Comparison of ENCODE assay signal across 18 mouse cellular contexts in the genomic region with DNA sequence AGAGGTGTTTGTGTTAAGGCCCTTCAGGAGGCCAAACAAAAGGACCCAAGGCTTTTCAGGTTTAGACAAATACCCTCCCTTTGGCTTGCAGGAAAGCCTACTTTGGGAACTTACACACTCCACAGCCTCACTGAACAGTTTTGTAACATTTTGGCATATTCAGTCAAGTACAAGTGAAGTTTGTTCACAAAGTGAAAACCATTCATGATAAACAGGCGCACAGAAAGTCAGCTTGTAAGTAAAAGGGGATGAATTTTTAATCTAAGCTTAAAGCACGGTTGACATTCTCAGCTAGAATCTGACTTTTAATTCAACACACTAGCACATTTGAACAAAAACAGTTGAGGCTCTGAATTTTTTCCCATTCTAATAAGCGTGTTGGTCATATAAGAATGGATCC. TPM values are rescaled to one million over a fixed set of nuclear protein-coding genes. Genes with fewer than 3 reads are reported as not detected.
DNase-seq lines count a peak whose midpoint lies in the region; ATAC-seq and TF ChIP-seq lines count a peak whose summit lies in the region.
"Had no signal": no experiment of that assay in that cellular context is flagged by ENCODE, and none has a peak within 500 bp of the region (broad histone marks: within the 10 kb centered on the region; RNA-seq: fewer than 3 reads in every experiment).

No protein-coding gene starts in this region.

- TF ChIP-seq CTCF in liver, adult 2 months (IDR thresholded peaks at IDR 0.05; ENCODE audit: low read depth, low read length), result no peak
- TF ChIP-seq CTCF in liver, postnatal 0 days (IDR thresholded peaks at IDR 0.05; ENCODE audit: low read depth), result no peak

- no peak for DNase-seq in forebrain, embryonic 11.5 days (ENCODE audit: low spot score)
- DNase-seq in liver, adult 2 months (ENCODE audit: extremely low read depth, low read depth, low spot score), result peak; percentile 9
- no peak for DNase-seq in liver, postnatal 0 days
- DNase-seq in left cerebral cortex, adult 9 months (ENCODE audit: low spot score in 2 of 2), result no peak
- DNase-seq: cerebellum, adult 11 months; cerebellum, adult 8-10 months; cerebellum, postnatal 14 days; forebrain, postnatal 0 days; gastrocnemius, postnatal 14 days; kidney, adult 11 months; kidney, adult 9 months had no signal

- TF ChIP-seq POLR2A in liver, adult 2 months (IDR thresholded peaks at IDR 0.05; ENCODE audit: extremely low read depth, insufficient read depth, low read length), result no peak

- ATAC-seq in forebrain, embryonic 11.5 days (replicated peaks; ENCODE audit: low FRiP score), result no peak
- ATAC-seq in forebrain, embryonic 15.5 days (replicated peaks), result no peak
- no peak for ATAC-seq in heart, embryonic 13.5 days (ENCODE audit: extremely low read depth, insufficient number of reproducible peaks, low FRiP score, low TSS enrichment)
- no peak for ATAC-seq in heart, embryonic 11.5 days (replicated peaks; ENCODE audit: insufficient number of reproducible peaks, low FRiP score, low TSS enrichment)
- no peak for ATAC-seq in liver, postnatal 0 days
- ATAC-seq in embryonic facial prominence, embryonic 13.5 days (ENCODE audit: insufficient number of reproducible peaks, insufficient read depth, low FRiP score, low TSS enrichment, low read depth), result no peak
- ATAC-seq: forebrain, postnatal 0 days had no signal

- H3K9ac ChIP-seq in forebrain, embryonic 11.5 days (ENCODE audit: low read length), result no peak overlapping the region
- H3K9ac ChIP-seq in forebrain, embryonic 15.5 days (replicated peaks), result no peak overlapping the region
- H3K9ac ChIP-seq in heart, embryonic 13.5 days, result no peak overlapping the region
- H3K9ac ChIP-seq in heart, embryonic 11.5 days (ENCODE audit: low read depth, low read length), result no peak overlapping the region
- no peak overlapping the region for H3K9ac ChIP-seq in liver, adult 2 months (ENCODE audit: low read depth, low read length)
- no peak overlapping the region for H3K9ac ChIP-seq in liver, postnatal 0 days (replicated peaks)
- no peak overlapping the region for H3K9ac ChIP-seq in embryonic facial prominence, embryonic 13.5 days
- H3K9ac ChIP-seq: forebrain, postnatal 0 days had no signal

- no peak overlapping the region for H3K4me2 ChIP-seq in forebrain, embryonic 11.5 days (ENCODE audit: low read depth, low read length, severe bottlenecking)
- no peak overlapping the region for H3K4me2 ChIP-seq in forebrain, embryonic 15.5 days (replicated peaks)
- H3K4me2 ChIP-seq in heart, embryonic 13.5 days, result no peak overlapping the region
- no peak overlapping the region for H3K4me2 ChIP-seq in heart, embryonic 11.5 days
- no peak overlapping the region for H3K4me2 ChIP-seq in liver, postnatal 0 days (ENCODE audit: low read depth, low read length)
- no peak overlapping the region for H3K4me2 ChIP-seq in embryonic facial prominence, embryonic 13.5 days

- H3K36me3 ChIP-seq in forebrain, embryonic 11.5 days (ENCODE audit: control insufficient read depth, insufficient read depth, low read length), result no peaks in the 10 kb centered on the region
- H3K36me3 ChIP-seq in forebrain, embryonic 15.5 days, result no peaks in the 10 kb centered on the region
- H3K36me3 ChIP-seq in heart, embryonic 13.5 days, result no peaks in the 10 kb centered on the region
- 0 out of 2 replicates have a peak, but pooled peaks cover 2% of the 10 kb centered on the region for H3K36me3 ChIP-seq in heart, embryonic 11.5 days (ENCODE audit: control insufficient read depth, insufficient read depth, low read length)
- H3K36me3 ChIP-seq in liver, adult 2 months (ENCODE audit: control insufficient read depth, insufficient read depth, low read length), result no peaks in the 10 kb centered on the region
- no peaks in the 10 kb centered on the region for H3K36me3 ChIP-seq in liver, postnatal 0 days (replicated peaks; ENCODE audit: insufficient read depth, low read length)
- no peaks in the 10 kb centered on the region for H3K36me3 ChIP-seq in embryonic facial prominence, embryonic 13.5 days

- peaks cover 21% of the 10 kb centered on the region for H3K4me1 ChIP-seq in forebrain, embryonic 11.5 days (replicated peaks; ENCODE audit: control insufficient read depth, insufficient read depth, low read length)
- H3K4me1 ChIP-seq in forebrain, embryonic 15.5 days, result peaks cover 23% of the 10 kb centered on the region
- H3K4me1 ChIP-seq in heart, embryonic 13.5 days, result peaks cover 44% of the 10 kb centered on the region
- peaks cover 35% of the 10 kb centered on the region for H3K4me1 ChIP-seq in heart, embryonic 11.5 days (ENCODE audit: control insufficient read depth, insufficient read depth, low read length)
- H3K4me1 ChIP-seq in liver, adult 2 months (ENCODE audit: control insufficient read depth, insufficient read depth, low read length), result peaks cover 12% of the 10 kb centered on the region
- H3K4me1 ChIP-seq in liver, postnatal 0 days (ENCODE audit: insufficient read depth), result peaks cover 10% of the 10 kb centered on the region
- peaks cover 61% of the 10 kb centered on the region for H3K4me1 ChIP-seq in embryonic facial prominence, embryonic 13.5 days

- H3K9me3 ChIP-seq in forebrain, embryonic 11.5 days (ENCODE audit: control insufficient read depth, low read length), result no peaks in the 10 kb centered on the region
- H3K9me3 ChIP-seq in forebrain, embryonic 15.5 days, result no peaks in the 10 kb centered on the region
- H3K9me3 ChIP-seq in heart, embryonic 13.5 days, result no peaks in the 10 kb centered on the region
- H3K9me3 ChIP-seq in heart, embryonic 11.5 days (replicated peaks; ENCODE audit: control insufficient read depth, low read length), result no peaks in the 10 kb centered on the region
- H3K9me3 ChIP-seq in liver, postnatal 0 days (ENCODE audit: low read length), result no peaks in the 10 kb centered on the region
- H3K9me3 ChIP-seq in embryonic facial prominence, embryonic 13.5 days, result no peaks in the 10 kb centered on the region

- no peak for TF ChIP-seq EP300 in liver, postnatal 0 days (IDR thresholded peaks at IDR 0.05; ENCODE audit: low read depth)

- H3K27ac ChIP-seq in forebrain, embryonic 11.5 days (ENCODE audit: low read depth, low read length), result peak overlapping the region; percentile 8; the same call in 1 of the 2 replicates
- no peak overlapping the region for H3K27ac ChIP-seq in forebrain, embryonic 15.5 days (replicated peaks)
- H3K27ac ChIP-seq in heart, embryonic 13.5 days (replicated peaks), result peak overlapping the region; percentile 82; the same call in 1 of the 2 replicates
- no peak overlapping the region for H3K27ac ChIP-seq in heart, embryonic 11.5 days (ENCODE audit: low read depth, low read length)
- H3K27ac ChIP-seq in liver, adult 2 months (replicated peaks; ENCODE audit: insufficient read depth, low read depth, low read length), result no peak overlapping the region
- no peak overlapping the region for H3K27ac ChIP-seq in liver, postnatal 0 days (ENCODE audit: low read depth)
- H3K27ac ChIP-seq in embryonic facial prominence, embryonic 13.5 days, result 0 out of 2 replicates have a peak overlapping the region, but pooled peaks have one; percentile 45

- no peak overlapping the region for H3K4me3 ChIP-seq in forebrain, embryonic 11.5 days (ENCODE audit: low read depth, low read length)
- no peak overlapping the region for H3K4me3 ChIP-seq in forebrain, embryonic 15.5 days
- no peak overlapping the region for H3K4me3 ChIP-seq in heart, embryonic 13.5 days
- H3K4me3 ChIP-seq in heart, embryonic 11.5 days (ENCODE audit: low read depth, low read length), result no peak overlapping the region
- no peak overlapping the region for H3K4me3 ChIP-seq in liver, adult 2 months (ENCODE audit: insufficient read depth, low read depth, low read length)
- no peak overlapping the region for H3K4me3 ChIP-seq in liver, postnatal 0 days (ENCODE audit: low read depth, low read length)
- no peak overlapping the region for H3K4me3 ChIP-seq in embryonic facial prominence, embryonic 13.5 days
- H3K4me3 ChIP-seq: heart, adult 2 months had no signal

- WGBS in forebrain, embryonic 11.5 days, result 26% methylated on average over 3 of the region's 3 CpGs
- WGBS in forebrain, embryonic 15.5 days, result 25% methylated on average over 3 of the region's 3 CpGs
- 70% methylated on average over 3 of the region's 3 CpGs for WGBS in heart, embryonic 13.5 days
- 67% methylated on average over 3 of the region's 3 CpGs for WGBS in heart, embryonic 11.5 days (ENCODE audit: insufficient replicate concordance)
- 89% methylated on average over 3 of the region's 3 CpGs for WGBS in liver, adult 2 months
- 76% methylated on average over 3 of the region's 3 CpGs for WGBS in liver, postnatal 0 days (ENCODE audit: insufficient replicate concordance)
- WGBS in embryonic facial prominence, embryonic 13.5 days, result 64% methylated on average over 3 of the region's 3 CpGs

- no peaks in the 10 kb centered on the region for H3K27me3 ChIP-seq in forebrain, embryonic 11.5 days (ENCODE audit: control insufficient read depth, insufficient read depth, low read length)
- H3K27me3 ChIP-seq in forebrain, embryonic 15.5 days, result peaks cover 10% of the 10 kb centered on the region; the same call in 1 of the 2 replicates
- H3K27me3 ChIP-seq in heart, embryonic 13.5 days (replicated peaks), result no peaks in the 10 kb centered on the region
- no peaks in the 10 kb centered on the region for H3K27me3 ChIP-seq in heart, embryonic 11.5 days (ENCODE audit: control insufficient read depth, insufficient read depth, low read length)
- H3K27me3 ChIP-seq in liver, adult 2 months (ENCODE audit: control insufficient read depth, insufficient read depth, low read length), result no peaks in the 10 kb centered on the region
- H3K27me3 ChIP-seq in liver, postnatal 0 days (ENCODE audit: insufficient read depth, low read length), result no peaks in the 10 kb centered on the region
- H3K27me3 ChIP-seq in embryonic facial prominence, embryonic 13.5 days, result no peaks in the 10 kb centered on the region

- no peaks in the 10 kb centered on the region for H3K79me2 ChIP-seq in liver, adult 2 months (ENCODE audit: control insufficient read depth, insufficient read depth, low read length)

RNA-seq across cellular contexts. Expression of a gene that starts 45.8 kb away (rescaled TPM):
- polyA plus RNA-seq in forebrain, embryonic 11.5 days (2014; fragmentation: Nextera tagmentation; extraction: Ambion mirVana), result 13.0 and 13.2 TPM in 2 replicates
- polyA plus RNA-seq in forebrain, embryonic 15.5 days (2015; fragmentation: Nextera tagmentation; extraction: Ambion mirVana), result 14.8 and 15.4 TPM in 2 replicates
- 1.8 and 2.0 TPM in 2 replicates for polyA plus RNA-seq in heart, embryonic 13.5 days (2015; fragmentation: Nextera tagmentation; extraction: Ambion mirVana)
- 2.0 and 2.9 TPM in 2 replicates for polyA plus RNA-seq in heart, embryonic 11.5 days (2014; fragmentation: Nextera tagmentation; extraction: Ambion mirVana)
- total RNA-seq in liver, adult 2 months (2014; rRNA removed), result 0.20 and 0.46 TPM in 2 replicates
- 0.21 and 0.22 TPM in 2 replicates for polyA plus RNA-seq in liver, adult 2 months (2012; rRNA removed)
- polyA plus RNA-seq in liver, postnatal 0 days (2015; fragmentation: Nextera tagmentation; extraction: Ambion mirVana), result 0.06 and 0.08 TPM in 2 replicates
- 10.6 and 10.8 TPM in 2 replicates for polyA plus RNA-seq in embryonic facial prominence, embryonic 13.5 days (2015; fragmentation: Nextera tagmentation; extraction: Ambion mirVana)
- total RNA-seq: common myeloid progenitor, adult 5-6 weeks; MEL had no signal

Comparison
In these comparisons a context has a peak if more than half of its experiments do, and no peak if none do; other contexts are left out.
1. H3K27ac ChIP-seq: peak in forebrain, embryonic 11.5 days (single experiment), heart, embryonic 13.5 days (single experiment) and embryonic facial prominence, embryonic 13.5 days (single experiment); none in forebrain, embryonic 15.5 days (single experiment), heart, embryonic 11.5 days (single experiment), liver, adult 2 months (single experiment) and liver, postnatal 0 days (single experiment).